Mouse (Mus musculus) c-Kit-positive CD71-positive TER-119-negative erythroid progenitor cells, embryonic 14.5 days (primary cell): ENCODE results near the gene Gm3194.
"Not testable (repeated sequence)": the region's sequence is repeated elsewhere in the genome, so short reads cannot be mapped to it uniquely, and the experiment has no call there.

Source experiments
- DNase-seq: peaks from one replicate; pipeline ENCODE4 v3.0.0-alpha.2; 2013; ENCODE audit warnings: low read depth

Gm3194 gene

GRCm38 (mm10) chr14:5455367-5455766 lies at the start of gene Gm3194:
Gm3194 (minus strand) TSS chr14:5455467.
- not testable (repeated sequence) for DNase-seq

DNA sequence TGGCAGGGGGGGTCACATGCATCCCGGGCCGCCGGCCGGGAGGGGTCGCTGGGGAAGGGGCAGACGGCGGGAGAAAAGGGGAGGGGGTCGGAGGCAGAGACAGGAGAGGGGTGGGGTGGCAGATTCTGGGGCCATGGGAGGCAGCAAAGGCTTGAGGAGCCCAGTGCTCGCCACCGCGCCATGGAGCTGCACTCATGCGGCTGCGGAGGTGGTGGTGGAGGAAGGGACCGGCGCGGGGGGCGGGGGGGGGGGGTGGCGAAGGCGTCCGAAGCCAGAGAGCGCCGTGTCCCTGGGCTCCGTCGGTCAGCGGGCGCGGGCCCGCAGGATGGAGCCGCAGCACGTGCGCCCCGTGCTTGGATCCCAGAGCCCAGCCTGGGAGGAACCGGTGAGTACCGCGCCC lies 46.1 kb upstream of the Gm3194 start, which contains the start of gene Gm3488:
Gene Gm3488, plus strand, starts transcription at position 301 of the 400 bp plus-strand sequence.
- not testable (repeated sequence) for DNase-seq

- not testable (repeated sequence) for DNase-seq
These were observed 28.6 kb upstream of the Gm3194 start, which contains the start of gene Gm3187 for GRCm38 (mm10) chr14:5483907-5484306. Gm3187 (plus strand) TSS chr14:5484207.

DNA sequence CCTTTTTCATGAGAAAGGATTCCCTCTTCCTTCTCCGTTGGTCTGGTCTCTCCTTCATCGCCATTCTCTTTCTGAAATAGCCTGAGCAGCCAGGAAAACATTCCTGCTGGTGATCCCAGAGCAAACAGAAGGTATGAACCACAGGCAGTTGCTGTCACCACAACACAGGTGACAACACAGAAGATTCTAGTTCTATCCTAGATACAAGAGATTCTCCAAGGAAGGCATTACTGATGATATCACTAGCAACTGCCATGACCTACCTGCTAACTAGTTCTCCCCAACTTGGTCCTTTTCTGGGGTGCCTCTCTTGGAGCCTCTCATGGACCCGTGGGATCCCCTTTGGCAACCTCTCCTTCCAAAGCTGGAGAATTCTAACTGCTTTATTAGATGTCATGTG lies 22.5 kb upstream of the Gm3194 start, which contains the start of gene Gm8246:
Gene Gm8246, minus strand, starts transcription at position 101 of the 400 bp plus-strand sequence.
- DNase-seq: not testable (repeated sequence)

- DNase-seq: not testable (repeated sequence)
These were observed 5.2 kb upstream of the Gm3194 start for GRCm38 (mm10) chr14:5460469-5460868.

- not testable (repeated sequence) for DNase-seq
These were observed 66.3 kb downstream of the Gm3194 start, which contains the start of gene Gm3500 for GRCm38 (mm10) chr14:5388949-5389348. Gm3500 (minus strand) TSS chr14:5389049.
